Comparison of ENCODE assay signal across 16 mouse cellular contexts in genomic region chr13:100511146-100511859, GRCm38 (mm10). TPM values are rescaled to one million over a fixed set of nuclear protein-coding genes. Genes with fewer than 3 reads are reported as not detected.
A peak's percentile ranks its signal among the peaks of the same experiment; 100 is the strongest.
DNase-seq lines count a peak whose midpoint lies in the region; ATAC-seq lines count a peak whose summit lies in the region.
"Had no signal": no experiment of that assay in that cellular context is flagged by ENCODE, and none has a peak within 500 bp of the region (broad histone marks: within the 10 kb centered on the region; RNA-seq: fewer than 3 reads in every experiment).

No protein-coding gene starts in this region.

- ATAC-seq in liver, embryonic 15.5 days (ENCODE audit: insufficient read depth) = peak; percentile 43
- ATAC-seq: hindbrain, embryonic 16.5 days had no signal

- H3K4me2 ChIP-seq in liver, embryonic 15.5 days = peak overlapping the region; percentile 35; the same call in 1 of the 2 replicates
- H3K4me2 ChIP-seq: lung, embryonic 14.5 days had no signal

- peak overlapping the region; percentile 46 for H3K27ac ChIP-seq in liver, embryonic 15.5 days (replicated peaks)
- H3K27ac ChIP-seq: layer of hippocampus, adult 2 months had no signal

- peaks cover 28% of the 10 kb centered on the region for H3K4me1 ChIP-seq in liver, embryonic 15.5 days (replicated peaks)

- H3K36me3 ChIP-seq in liver, embryonic 15.5 days (replicated peaks) = no peaks in the 10 kb centered on the region

- H3K9me3 ChIP-seq in liver, embryonic 15.5 days (replicated peaks) = no peaks in the 10 kb centered on the region

- 53% methylated on average over 7 of the region's 7 CpGs for WGBS in liver, embryonic 15.5 days (ENCODE audit: insufficient replicate concordance)

- DNase-seq in adrenal gland, adult (ENCODE audit: inconsistent age in 2 of 2, low spot score in 1 of 2) = peak; percentile 62 to 88
- DNase-seq in adrenal gland, postnatal 25 days = no peak
- peak; percentile 44 for DNase-seq in adrenal gland, postnatal 14 days
- DNase-seq in lung, postnatal 25 days (ENCODE audit: low spot score) = peak; percentile 41
- DNase-seq in urinary bladder, postnatal 10 days (ENCODE audit: low spot score) = no peak
- no peak for DNase-seq in left cerebral cortex, postnatal 14 days (ENCODE audit: low spot score in 2 of 2)
- DNase-seq in gastrocnemius, postnatal 25 days = no peak
- DNase-seq: cerebellum, adult 18-20 months; heart, postnatal 10 days; kidney, adult 9 months; lung, embryonic 14.5 days; midbrain, embryonic 14.5 days; thymus, adult 2 months had no signal

- no peak overlapping the region for H3K9ac ChIP-seq in liver, embryonic 15.5 days
- H3K9ac ChIP-seq: lung, embryonic 14.5 days had no signal

- intact Hi-C loops in left cerebral cortex, postnatal 14 days (cut with DNase I) = no loop called here

- H3K27me3 ChIP-seq in liver, embryonic 15.5 days = no peaks in the 10 kb centered on the region

- H3K4me3 ChIP-seq in liver, embryonic 15.5 days (replicated peaks) = no peak overlapping the region
- H3K4me3 ChIP-seq: layer of hippocampus, adult 2 months had no signal

RNA-seq across cellular contexts. Expression of gene Gtf2h2, which starts 18.9 kb away (rescaled TPM):
- total RNA-seq in adrenal gland, postnatal 25 days (2021) = 37.6 and 39.8 TPM in 2 replicates
- total RNA-seq in adrenal gland, postnatal 14 days (2021) = 29.1 and 31.8 TPM in 2 replicates
- polyA plus RNA-seq in liver, embryonic 15.5 days (2015; fragmentation: Nextera tagmentation; extraction: Ambion mirVana) = 23.6 and 25.5 TPM in 2 replicates
- total RNA-seq in left cerebral cortex, postnatal 14 days (2021) = 10 to 100 TPM; 36.4 to 40.1 TPM
- 10 to 100 TPM; 19.2 to 19.8 TPM for total RNA-seq in gastrocnemius, postnatal 25 days (2021)

RNA-seq across cellular contexts. Expression of gene Ocln, which starts 41.2 kb away (rescaled TPM):
- total RNA-seq in adrenal gland, postnatal 25 days (2021) = 9.5 and 10.7 TPM in 2 replicates
- total RNA-seq in adrenal gland, postnatal 14 days (2021) = 4.4 and 6.7 TPM in 2 replicates
- polyA plus RNA-seq in liver, embryonic 15.5 days (2015; fragmentation: Nextera tagmentation; extraction: Ambion mirVana) = 10.0 and 10.9 TPM in 2 replicates
- total RNA-seq in left cerebral cortex, postnatal 14 days (2021) = 10 to 100 TPM; 10.1 to 10.8 TPM
- under 1 TPM in 1 of 2 experiments, not detected in 1; 0.32 TPM for total RNA-seq in gastrocnemius, postnatal 25 days (2021)

RNA-seq across cellular contexts. Expression of gene Naip1, which starts 58.6 kb away (rescaled TPM):
- total RNA-seq in adrenal gland, postnatal 25 days (2021) = 0.27 and 0.43 TPM in 2 replicates
- total RNA-seq in adrenal gland, postnatal 14 days (2021) = 0.07 and 0.26 TPM in 2 replicates
- polyA plus RNA-seq in liver, embryonic 15.5 days (2015; fragmentation: Nextera tagmentation; extraction: Ambion mirVana) = not detected in 2 replicates
- total RNA-seq in left cerebral cortex, postnatal 14 days (2021) = under 1 TPM in 1 of 2 experiments, not detected in 1; 0.15 TPM
- total RNA-seq in gastrocnemius, postnatal 25 days (2021) = not detected
- polyA plus RNA-seq: lung, embryonic 14.5 days; midbrain, embryonic 14.5 days had no signal

Comparison
In these comparisons a context has a peak if more than half of its experiments do, and no peak if none do; other contexts are left out.
1. DNase-seq: peak in adrenal gland, adult (2 of 2), adrenal gland, postnatal 14 days (single experiment) and lung, postnatal 25 days (single experiment); none in adrenal gland, postnatal 25 days (single experiment), urinary bladder, postnatal 10 days (single experiment), left cerebral cortex, postnatal 14 days (0 of 2) and gastrocnemius, postnatal 25 days (single experiment).